Mouse (Mus musculus): ENCODE measurements at regions not wholly inside any gene's neighbourhood (a gene's known extent, or its start where the extent isn't known, plus 50 kb on each side); places are given as distances from the start of the nearest gene placed in this dataset.

- DNase-seq: no peak
Observed at GRCm38 (mm10) chr14:114398861-114399557, 693.0 kb upstream of the Gpc5 start.

GRCm38 (mm10) chr14:114418851-114419250 lies 673.2 kb upstream of the Gpc5 start:
- DNase-seq: no peak

GRCm38 (mm10) chr14:114425475-114425874 lies 666.5 kb upstream of the Gpc5 start:
- DNase-seq: peak; percentile 5

Measured in right cerebral cortex, adult 18-20 months (tissue).